Mouse (Mus musculus) cerebellum, postnatal 14 days (tissue): Measurements from ENCODE around the gene Tiam1.

ENCODE experiments used
- DNase-seq, 2 experiments: peaks; one replicate each; pipeline ENCODE4 v3.0.0; 2021; ENCODE audit warnings: mixed read lengths in 2 of 2

Tiam1 gene

GRCm38 (mm10) chr16:89872011-89872942 is 271.3 kb downstream of the Tiam1 start:
- DNase-seq: no peak

GRCm38 (mm10) chr16:89871382-89871781 is 272.2 kb downstream of the Tiam1 start:
- no peak for DNase-seq

- DNase-seq: no peak
Observed at GRCm38 (mm10) chr16:89870059-89870458, 273.5 kb downstream of the Tiam1 start.

- DNase-seq: no peak
Observed at GRCm38 (mm10) chr16:89868502-89868901, 275.1 kb downstream of the Tiam1 start.

- DNase-seq: peak in 1 of 2 experiments; percentile 63
Observed at GRCm38 (mm10) chr16:89867212-89867829, 276.2 kb downstream of the Tiam1 start.

GRCm38 (mm10) chr16:89865136-89865535 is 278.4 kb downstream of the Tiam1 start:
- no peak for DNase-seq

- no peak for DNase-seq
Observed at GRCm38 (mm10) chr16:89864710-89865109, 278.9 kb downstream of the Tiam1 start.

GRCm38 (mm10) chr16:89863264-89863663 is 280.3 kb downstream of the Tiam1 start:
- no peak for DNase-seq

GRCm38 (mm10) chr16:89861531-89861930 is 282.0 kb downstream of the Tiam1 start:
- no peak for DNase-seq

GRCm38 (mm10) chr16:89860708-89861107 is 282.9 kb downstream of the Tiam1 start:
- DNase-seq: no peak

GRCm38 (mm10) chr16:89857666-89858065 is 285.9 kb downstream of the Tiam1 start:
- no peak for DNase-seq

GRCm38 (mm10) chr16:89854731-89855130 is 288.8 kb downstream of the Tiam1 start:
- no peak for DNase-seq

- DNase-seq: no peak
Observed at GRCm38 (mm10) chr16:89851333-89851732, 292.2 kb downstream of the Tiam1 start.

GRCm38 (mm10) chr16:89848651-89849597 is 294.6 kb downstream of the Tiam1 start:
- DNase-seq: no peak

GRCm38 (mm10) chr16:89848179-89848578 is 295.4 kb downstream of the Tiam1 start:
- no peak for DNase-seq

- DNase-seq: peak in 1 of 2 experiments; percentile 39
Observed at GRCm38 (mm10) chr16:89845461-89845860, 298.1 kb downstream of the Tiam1 start.

GRCm38 (mm10) chr16:89844580-89844979 is 299.0 kb downstream of the Tiam1 start:
- peak; percentile 78 to 84 for DNase-seq

- no peak for DNase-seq
Observed at GRCm38 (mm10) chr16:89841894-89842293, 301.7 kb downstream of the Tiam1 start.

- no peak for DNase-seq
Observed at GRCm38 (mm10) chr16:89840361-89840760, 303.2 kb downstream of the Tiam1 start.

- DNase-seq: no peak
Observed at GRCm38 (mm10) chr16:89839829-89840228, 303.7 kb downstream of the Tiam1 start.

GRCm38 (mm10) chr16:89837096-89837495 is 306.5 kb downstream of the Tiam1 start:
- DNase-seq: no peak

- no peak for DNase-seq
Observed at GRCm38 (mm10) chr16:89835551-89835950, 308.0 kb downstream of the Tiam1 start.

GRCm38 (mm10) chr16:89833011-89833410 is 310.6 kb downstream of the Tiam1 start:
- no peak for DNase-seq
